Mouse (Mus musculus) thymus, postnatal 4 days (tissue): Measurements from ENCODE around the gene Cdc42bpb.
A peak's percentile ranks its signal among the peaks of the same experiment; 100 is the strongest.

Experiments
- DNase-seq: peaks from one replicate; pipeline ENCODE4 v3.0.0; 2021

Cdc42bpb gene

GRCm38 (mm10) chr12:111275150-111275841, 102.2 kb downstream of the Cdc42bpb start:
- DNase-seq = peak; percentile 50

- DNase-seq = peak; percentile 32
Measured at GRCm38 (mm10) chr12:111274447-111275149, 102.9 kb downstream of the Cdc42bpb start.

- no peak for DNase-seq
Measured at GRCm38 (mm10) chr12:111274006-111274405, 103.5 kb downstream of the Cdc42bpb start.

GRCm38 (mm10) chr12:111272420-111272819, 105.1 kb downstream of the Cdc42bpb start:
- DNase-seq = peak; percentile 86

GRCm38 (mm10) chr12:111271966-111272365, 105.6 kb downstream of the Cdc42bpb start:
- DNase-seq = no peak

GRCm38 (mm10) chr12:111271406-111271805, 106.1 kb downstream of the Cdc42bpb start:
- no peak for DNase-seq

- DNase-seq = no peak
Measured at GRCm38 (mm10) chr12:111270629-111271277, 106.8 kb downstream of the Cdc42bpb start, which contains the start of gene Amn. Gene Amn, plus strand, starts transcription at chr12:111271095.

- DNase-seq = no peak
Measured at GRCm38 (mm10) chr12:111267673-111268325, 109.7 kb downstream of the Cdc42bpb start.

GRCm38 (mm10) chr12:111266592-111266991, 110.9 kb downstream of the Cdc42bpb start:
- no peak for DNase-seq

- no peak for DNase-seq
Measured at GRCm38 (mm10) chr12:111265212-111265611, 112.3 kb downstream of the Cdc42bpb start.

- no peak for DNase-seq
Measured at GRCm38 (mm10) chr12:111263650-111264049, 113.9 kb downstream of the Cdc42bpb start.

- DNase-seq = peak; percentile 60
Measured at GRCm38 (mm10) chr12:111251227-111251626, 126.3 kb downstream of the Cdc42bpb start.

- no peak for DNase-seq
Measured at GRCm38 (mm10) chr12:111250116-111250515, 127.4 kb downstream of the Cdc42bpb start.

GRCm38 (mm10) chr12:111249095-111249494, 128.4 kb downstream of the Cdc42bpb start:
- no peak for DNase-seq

- DNase-seq = no peak
Measured at GRCm38 (mm10) chr12:111246808-111247464, 130.6 kb downstream of the Cdc42bpb start.

- no peak for DNase-seq
Measured at GRCm38 (mm10) chr12:111245070-111245469, 132.4 kb downstream of the Cdc42bpb start.

GRCm38 (mm10) chr12:111243733-111244132, 133.8 kb downstream of the Cdc42bpb start:
- no peak for DNase-seq
